Mouse (Mus musculus) midbrain, embryonic 11.5 days (tissue): ENCODE results near the gene Cyp46a1. TPM values are rescaled to one million over a fixed set of nuclear protein-coding genes. Genes with fewer than 3 reads are reported as not detected.

Experiments used
- ATAC-seq: fragments of 200-750 bp; cut with Nextera tagmentation; 2 replicates; pipeline ENCODE4 v1.8.0; 2017; ENCODE audit warnings: moderate TSS enrichment, moderate library complexity; ENCODE audit not compliant: low FRiP score
- DNase-seq: peaks from one replicate; pipeline ENCODE4 v3.0.0; 2015; ENCODE audit warnings: low spot score; ENCODE audit errors: missing footprints
- H3K27ac ChIP-seq: fragments of 300-500 bp; sonication (generic); 2 replicates; pipeline ENCODE4 v1.5.1; 2014; ENCODE audit warnings: low read depth, low read length
- H3K27me3 ChIP-seq: fragments of 300-500 bp; sonication (generic); 2 replicates; pipeline ENCODE4 v1.6.1; 2014; ENCODE audit warnings: mild to moderate bottlenecking, low read length, moderate library complexity, mixed read lengths; ENCODE audit not compliant: control insufficient read depth, insufficient read depth
- H3K36me3 ChIP-seq: fragments of 300-500 bp; sonication (generic); 2 replicates; pipeline ENCODE4 v1.6.1; 2014; ENCODE audit warnings: mild to moderate bottlenecking, low read length, moderate library complexity, mixed read lengths; ENCODE audit not compliant: control insufficient read depth, insufficient read depth
- H3K4me1 ChIP-seq: fragments of 300-500 bp; sonication (generic); 2 replicates; pipeline ENCODE4 v1.6.1; 2014; ENCODE audit warnings: low read length; ENCODE audit not compliant: control insufficient read depth, insufficient read depth
- H3K4me2 ChIP-seq: fragments of 300-500 bp; sonication (generic); 2 replicates; pipeline ENCODE4 v1.6.1; 2014; ENCODE audit warnings: mild to moderate bottlenecking, moderate library complexity
- H3K4me3 ChIP-seq: fragments of 300-500 bp; sonication (generic); 2 replicates; pipeline ENCODE4 v1.5.1; 2014; ENCODE audit warnings: low read depth, low read length
- H3K9ac ChIP-seq: fragments of 300-500 bp; sonication (generic); 2 replicates; pipeline ENCODE4 v1.6.1; 2014; ENCODE audit warnings: low read length
- H3K9me3 ChIP-seq: fragments of 300-500 bp; sonication (generic); 2 replicates; pipeline ENCODE4 v1.6.1; 2016; ENCODE audit warnings: low read length; ENCODE audit not compliant: control insufficient read depth
- WGBS: fragments of 180-500 bp; shearing (Covaris S2); extraction: QIAGEN DNeasy Blood & Tissue Kit; methylation state at CpG from one replicate; pipeline ENCODE4 v1.1.7; 2014; 5-methylcytosine and 5-hydroxymethylcytosine counted together
- polyA plus RNA-seq: library from polyadenylated mRNA; unstranded; fragments of >200 nt; fragmentation: Nextera tagmentation; extraction: Ambion mirVana; gene quantifications from 2 replicates; pipeline ENCODE4 v1.2.1, GENCODE M21; 2014

Gene Cyp46a1
- polyA plus RNA-seq, 1 experiment from 2014 or later, result 10.2 TPM

GRCm38 (mm10) chr12:108365340-108365739 is 31.2 kb downstream of the Cyp46a1 start:
- Histone ChIP-seq H3K4me1 (peaks cover 4% of the 10 kb centered on the region; the same call in 1 of the 2 replicates), H3K9ac (no peak overlapping the region), H3K4me3 (no peak overlapping the region), H3K27me3 (no peaks in the 10 kb centered on the region), H3K36me3 (no peaks in the 10 kb centered on the region), H3K4me2 (no peak overlapping the region), H3K27ac (no peak overlapping the region), H3K9me3 (no peaks in the 10 kb centered on the region)
- WGBS, result 50% methylated on average over 3 of the region's 3 CpGs
- no peak for ATAC-seq
- DNase-seq, result no peak

- H3K27me3 ChIP-seq, result no peaks in the 10 kb centered on the region
- no peak overlapping the region for H3K9ac ChIP-seq
- H3K4me2 ChIP-seq, result no peak overlapping the region
- no peaks in the 10 kb centered on the region for H3K36me3 ChIP-seq
- no peaks in the 10 kb centered on the region for H3K9me3 ChIP-seq
- no peak overlapping the region for H3K4me3 ChIP-seq
- DNase-seq (no peak), ATAC-seq (no peak)
- WGBS, result 83% methylated on average over 7 of the region's 7 CpGs
- H3K4me1 ChIP-seq, result peaks cover 4% of the 10 kb centered on the region; the same call in 1 of the 2 replicates
- no peak overlapping the region for H3K27ac ChIP-seq
Measured at GRCm38 (mm10) chr12:108365868-108366267, 31.7 kb downstream of the Cyp46a1 start.

DNA sequence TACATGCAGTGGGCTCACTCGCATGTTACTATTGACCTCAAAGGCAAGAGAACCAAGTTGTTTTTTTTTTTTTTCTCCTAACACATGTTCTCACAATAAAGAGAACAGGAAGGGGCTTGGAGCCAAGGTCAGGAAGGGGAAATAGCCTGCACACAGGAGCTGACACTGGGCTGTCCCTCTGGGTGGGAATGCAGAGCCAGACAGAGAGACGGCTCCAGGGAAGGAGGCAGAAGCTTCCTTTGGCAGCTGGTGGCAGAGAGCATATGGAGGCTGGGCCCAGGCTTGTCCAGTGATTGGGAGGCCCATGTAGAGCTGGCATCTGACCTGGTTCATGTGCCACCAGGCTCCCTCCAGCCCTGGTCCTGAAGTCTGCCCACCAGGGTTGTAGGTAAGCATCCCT is 33.7 kb downstream of the Cyp46a1 start:
- ATAC-seq (no peak), DNase-seq (no peak)
- H3K27ac ChIP-seq, result no peak overlapping the region
- H3K27me3 ChIP-seq, result no peaks in the 10 kb centered on the region
- 92% methylated on average over 2 of the region's 2 CpGs for WGBS
- H3K9me3 ChIP-seq, result no peaks in the 10 kb centered on the region
- H3K4me1 ChIP-seq, result peaks cover 4% of the 10 kb centered on the region; the same call in 1 of the 2 replicates
- no peak overlapping the region for H3K9ac ChIP-seq
- H3K4me2 ChIP-seq, result no peak overlapping the region
- no peak overlapping the region for H3K4me3 ChIP-seq
- H3K36me3 ChIP-seq, result no peaks in the 10 kb centered on the region

DNA sequence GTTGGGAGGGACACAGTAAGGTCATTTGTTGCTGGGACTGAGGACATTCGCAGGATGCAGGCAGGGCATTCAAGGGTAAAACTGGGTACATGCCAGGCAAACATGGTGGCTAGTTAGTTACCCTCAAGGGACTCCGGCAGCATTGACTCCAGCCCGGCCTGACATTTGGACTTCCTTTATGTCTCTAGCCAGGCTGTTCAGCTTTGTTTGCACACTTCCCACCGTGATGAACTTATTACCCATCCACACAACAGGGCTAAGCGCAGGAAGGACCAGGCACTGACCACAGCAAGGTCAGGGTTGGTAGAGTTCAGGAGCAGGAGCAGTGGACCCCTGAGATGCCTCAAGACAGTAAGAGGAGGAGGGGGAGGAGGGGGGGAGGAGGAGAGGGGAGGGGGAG is 34.7 kb downstream of the Cyp46a1 start:
- H3K27me3 ChIP-seq, result no peaks in the 10 kb centered on the region
- 62% methylated on average over 5 of the region's 5 CpGs for WGBS
- DNase-seq (no peak), ATAC-seq (no peak)
- no peaks in the 10 kb centered on the region for H3K36me3 ChIP-seq
- peaks cover 2% of the 10 kb centered on the region; the same call in 1 of the 2 replicates for H3K4me1 ChIP-seq
- H3K27ac ChIP-seq, result no peak overlapping the region
- no peaks in the 10 kb centered on the region for H3K9me3 ChIP-seq
- H3K9ac ChIP-seq, result no peak overlapping the region
- no peak overlapping the region for H3K4me3 ChIP-seq
- H3K4me2 ChIP-seq, result no peak overlapping the region

GRCm38 (mm10) chr12:108370596-108371428 is 36.6 kb downstream of the Cyp46a1 start, which contains the start of gene Eml1:
TSS of gene Eml1 (plus strand) at chr12:108370957.
- DNase-seq, result no peak
- 80% methylated on average over 19 of the region's 19 CpGs for WGBS
- Histone ChIP-seq H3K27ac (no peak within 1 kb of the TSS), H3K9me3 (no peaks in the 10 kb centered on the region), H3K4me1 (no peaks in the 10 kb centered on the region), H3K9ac (no peak within 1 kb of the TSS), H3K27me3 (no peaks in the 10 kb centered on the region), H3K36me3 (no peaks in the 10 kb centered on the region), H3K4me3 (no peak within 1 kb of the TSS), H3K4me2 (no peak within 1 kb of the TSS)
- ATAC-seq, result no peak

- no peaks in the 10 kb centered on the region for H3K36me3 ChIP-seq
- H3K4me1 ChIP-seq, result no peaks in the 10 kb centered on the region
- 64% methylated on average over 6 of the region's 6 CpGs for WGBS
- DNase-seq, result no peak
- H3K27ac ChIP-seq, result no peak overlapping the region
- no peaks in the 10 kb centered on the region for H3K27me3 ChIP-seq
- H3K4me3 ChIP-seq, result no peak overlapping the region
- no peak overlapping the region for H3K4me2 ChIP-seq
- ATAC-seq, result no peak
- H3K9me3 ChIP-seq, result no peaks in the 10 kb centered on the region
- no peak overlapping the region for H3K9ac ChIP-seq
Measured at GRCm38 (mm10) chr12:108371429-108371765, 37.2 kb downstream of the Cyp46a1 start.

DNA sequence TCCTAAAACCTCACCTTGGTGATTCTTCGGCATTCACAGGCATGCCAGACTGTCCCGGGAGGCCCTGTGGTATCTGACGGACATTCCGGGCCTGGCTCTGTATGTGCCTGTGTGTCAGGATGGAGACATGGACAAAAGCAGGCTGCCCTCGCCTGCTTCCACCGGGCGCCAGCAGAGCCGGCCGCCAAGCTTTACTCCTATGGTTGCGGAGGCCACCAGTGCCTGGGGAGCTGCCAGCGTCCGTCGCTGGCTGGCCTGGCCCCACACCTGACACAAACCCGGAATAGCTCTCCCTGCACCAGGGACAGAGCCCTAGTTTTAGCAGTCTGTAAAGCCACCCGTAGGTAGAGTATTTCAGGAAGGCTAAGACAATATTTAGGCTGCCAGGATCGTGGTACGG is 38.1 kb downstream of the Cyp46a1 start:
- Histone ChIP-seq H3K4me2 (no peak overlapping the region), H3K36me3 (no peaks in the 10 kb centered on the region), H3K27ac (no peak overlapping the region), H3K9ac (no peak overlapping the region), H3K27me3 (no peaks in the 10 kb centered on the region), H3K9me3 (no peaks in the 10 kb centered on the region), H3K4me1 (no peaks in the 10 kb centered on the region), H3K4me3 (no peak overlapping the region)
- 84% methylated on average over 17 of the region's 17 CpGs for WGBS
- ATAC-seq, result no peak
- DNase-seq, result no peak

- DNase-seq (no peak), ATAC-seq (no peak)
- Histone ChIP-seq H3K27ac (no peak overlapping the region), H3K9me3 (no peaks in the 10 kb centered on the region), H3K27me3 (no peaks in the 10 kb centered on the region), H3K36me3 (no peaks in the 10 kb centered on the region), H3K4me2 (no peak overlapping the region), H3K4me1 (no peaks in the 10 kb centered on the region), H3K4me3 (no peak overlapping the region), H3K9ac (no peak overlapping the region)
- WGBS, result 83% methylated on average over 9 of the region's 9 CpGs
Measured at GRCm38 (mm10) chr12:108373611-108374010, 39.4 kb downstream of the Cyp46a1 start.

DNA sequence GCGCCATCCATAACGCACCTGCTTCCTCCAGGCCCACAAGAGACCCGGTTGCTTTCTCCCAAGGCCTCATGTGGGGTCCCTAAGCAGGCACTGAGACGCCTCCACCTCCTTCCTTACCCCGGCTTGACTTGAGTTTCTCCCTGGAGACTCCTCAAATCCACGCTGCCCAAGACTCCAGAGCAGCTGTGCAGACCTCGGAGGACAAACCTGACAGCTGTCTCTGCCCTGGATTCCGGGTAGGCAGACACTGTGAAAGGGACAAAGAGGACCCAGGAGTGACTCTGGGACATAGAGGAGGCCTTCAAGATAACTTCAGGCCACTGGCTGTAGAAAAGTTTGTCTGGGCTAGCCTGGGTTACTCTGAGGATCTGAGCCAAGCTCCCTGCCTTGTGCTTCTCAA is 40.5 kb downstream of the Cyp46a1 start:
- ATAC-seq, result no peak
- Histone ChIP-seq H3K9me3 (no peaks in the 10 kb centered on the region), H3K36me3 (no peaks in the 10 kb centered on the region), H3K4me3 (no peak overlapping the region), H3K27me3 (no peaks in the 10 kb centered on the region), H3K27ac (no peak overlapping the region), H3K4me2 (no peak overlapping the region), H3K9ac (no peak overlapping the region), H3K4me1 (no peaks in the 10 kb centered on the region)
- DNase-seq, result no peak
- WGBS, result 86% methylated on average over 8 of the region's 8 CpGs
